Mouse (Mus musculus) midbrain, postnatal 0 days (tissue): Measurements from ENCODE around the gene Mrpl53. TPM values are rescaled to one million over a fixed set of nuclear protein-coding genes. Genes with fewer than 3 reads are reported as not detected.

Experiments
- ATAC-seq: fragments of 200-750 bp; cut with Nextera tagmentation; 2 replicates; pipeline ENCODE4 v1.8.0; 2017; ENCODE audit warnings: moderate number of reproducible peaks, mild to moderate bottlenecking, moderate TSS enrichment, moderate library complexity; ENCODE audit not compliant: low FRiP score
- DNase-seq: peaks from one replicate; pipeline ENCODE4 v3.0.0-alpha.2; 2015; ENCODE audit warnings: low spot score
- H3K27ac ChIP-seq: fragments of 300-500 bp; sonication (generic); 2 replicates; pipeline ENCODE4 v1.5.1; 2014; ENCODE audit warnings: low read depth, mild to moderate bottlenecking, low read length, mixed read lengths
- H3K27me3 ChIP-seq: fragments of 300-500 bp; sonication (generic); 2 replicates; pipeline ENCODE4 v1.6.1; 2014; ENCODE audit warnings: low read length, control low read depth, mixed read lengths; ENCODE audit not compliant: insufficient read depth
- H3K36me3 ChIP-seq: fragments of 300-500 bp; sonication (generic); 2 replicates; pipeline ENCODE4 v1.6.1; 2014; ENCODE audit warnings: low read length, control low read depth, mixed read lengths; ENCODE audit not compliant: insufficient read depth
- H3K4me1 ChIP-seq: fragments of 300-500 bp; sonication (generic); 2 replicates; pipeline ENCODE4 v1.6.1; 2014; ENCODE audit warnings: mild to moderate bottlenecking, control low read depth, antibody characterized with exemption, low read length, mixed read lengths; ENCODE audit not compliant: insufficient read depth
- H3K4me2 ChIP-seq: fragments of 300-500 bp; sonication (generic); 2 replicates; pipeline ENCODE4 v1.6.1; 2014; ENCODE audit warnings: low read depth, mild to moderate bottlenecking, low read length, mixed read lengths; ENCODE audit not compliant: poor library complexity, severe bottlenecking
- H3K4me3 ChIP-seq: fragments of 300-500 bp; sonication (generic); 2 replicates; pipeline ENCODE4 v1.5.1; 2014; ENCODE audit warnings: low read depth, mild to moderate bottlenecking, low read length, moderate library complexity
- H3K9ac ChIP-seq: fragments of 300-500 bp; sonication (generic); replicated peaks from 2 replicates; pipeline ENCODE4 v1.6.1; 2014; ENCODE audit warnings: mild to moderate bottlenecking, low read length, moderate library complexity, mixed read lengths; ENCODE audit not compliant: poor library complexity, severe bottlenecking
- H3K9me3 ChIP-seq: fragments of 300-500 bp; sonication (generic); 2 replicates; pipeline ENCODE4 v1.6.1; 2016; ENCODE audit warnings: low read length, control low read depth
- CTCF ChIP-seq: IDR thresholded peaks from 2 replicates; pipeline ENCODE4 v1.5.1; 2016; ENCODE audit warnings: antibody characterized with exemption, mild to moderate bottlenecking
- WGBS: fragments of 180-500 bp; shearing (Covaris S2); extraction: QIAGEN DNeasy Blood & Tissue Kit; methylation state at CpG from one replicate; pipeline ENCODE4 v1.1.7; 2014; 5-methylcytosine and 5-hydroxymethylcytosine counted together
- polyA plus RNA-seq: library from polyadenylated mRNA; unstranded; fragments of >200 nt; fragmentation: Nextera tagmentation; extraction: Ambion mirVana; gene quantifications from 2 replicates; pipeline ENCODE4 v1.2.1, GENCODE M21; 2015
- total RNA-seq: library from RNA; depleted of rRNA; stranded (reverse); fragments of >200 nt; gene quantifications from 2 replicates; pipeline ENCODE4 v1.2.3, GENCODE M21; 2014

Gene Mrpl53
- total and polyA plus RNA-seq, 2 experiments from 2014 or later: 46.4 to 115 TPM

GRCm38 (mm10) chr6:83086121-83087035 lies 22.5 kb upstream of the Mrpl53 start, which contains the start of gene Lbx2:
TSS of gene Lbx2 (plus strand) at chr6:83086367.
- no peak within 1 kb of the TSS for H3K4me3 ChIP-seq
- no peak for ATAC-seq

GRCm38 (mm10) chr6:83087205-83087925 lies 21.5 kb upstream of the Mrpl53 start:
- Histone ChIP-seq H3K4me3 (peak overlapping the region; percentile 12), H3K9me3 (no peaks in the 10 kb centered on the region), H3K27ac (no peak overlapping the region), H3K4me2 (peak overlapping the region; percentile 36; the same call in 1 of the 2 replicates), H3K27me3 (peaks cover 76% of the 10 kb centered on the region), H3K36me3 (0 out of 2 replicates have a peak, but pooled peaks cover 2% of the 10 kb centered on the region), H3K4me1 (no peaks in the 10 kb centered on the region), H3K9ac (no peak overlapping the region)
- peak; percentile 2 for DNase-seq
- 1% methylated on average over 47 of the region's 47 CpGs for WGBS
- ATAC-seq: no peak
- TF ChIP-seq CTCF: no peak

More at GRCm38 (mm10) chr6:83086121-83087035, 22.5 kb upstream of the Mrpl53 start, which contains the start of gene Lbx2:
- H3K27ac ChIP-seq: no peak within 1 kb of the TSS
- 0 out of 2 replicates have a peak, but pooled peaks cover 2% of the 10 kb centered on the region for H3K36me3 ChIP-seq
- H3K4me2 ChIP-seq: 0 out of 2 replicates have a peak within 1 kb of the TSS, but pooled peaks have one; percentile 6
- no peak for TF ChIP-seq CTCF
- peaks cover 77% of the 10 kb centered on the region for H3K27me3 ChIP-seq
- H3K9me3 ChIP-seq: no peaks in the 10 kb centered on the region
- no peaks in the 10 kb centered on the region for H3K4me1 ChIP-seq
- DNase-seq: no peak
- no peak within 1 kb of the TSS for H3K9ac ChIP-seq
- 2% methylated on average over 42 of the region's 42 CpGs for WGBS

GRCm38 (mm10) chr6:83087926-83088260 lies 20.9 kb upstream of the Mrpl53 start:
- 3% methylated on average over 9 of the region's 9 CpGs for WGBS
- Histone ChIP-seq H3K4me3 (peak overlapping the region; percentile 12; the same call in 1 of the 2 replicates), H3K27me3 (peaks cover 78% of the 10 kb centered on the region), H3K9ac (no peak overlapping the region), H3K4me1 (no peaks in the 10 kb centered on the region), H3K4me2 (no peak overlapping the region; the same call in 1 of the 2 replicates), H3K36me3 (no peaks in the 10 kb centered on the region), H3K27ac (no peak overlapping the region), H3K9me3 (no peaks in the 10 kb centered on the region)
- ATAC-seq (no peak), DNase-seq (no peak)
- no peak for TF ChIP-seq CTCF

GRCm38 (mm10) chr6:83092416-83093127 lies 16.3 kb upstream of the Mrpl53 start:
- Histone ChIP-seq H3K9ac (no peak overlapping the region), H3K36me3 (no peaks in the 10 kb centered on the region), H3K4me1 (no peaks in the 10 kb centered on the region), H3K27me3 (peaks cover 36% of the 10 kb centered on the region), H3K4me3 (no peak overlapping the region), H3K9me3 (no peaks in the 10 kb centered on the region), H3K4me2 (no peak overlapping the region), H3K27ac (no peak overlapping the region)
- DNase-seq: no peak
- no peak for TF ChIP-seq CTCF
- ATAC-seq: no peak
- 38% methylated on average over 6 of the region's 6 CpGs for WGBS

- WGBS: 34% methylated on average over 6 of the region's 6 CpGs
- no peak for TF ChIP-seq CTCF
Measured at GRCm38 (mm10) chr6:83095968-83096367, 12.9 kb upstream of the Mrpl53 start.

More at GRCm38 (mm10) chr6:83095968-83096367, 12.9 kb upstream of the Mrpl53 start:
- ATAC-seq (no peak), DNase-seq (no peak)
- Histone ChIP-seq H3K4me3 (no peak overlapping the region), H3K4me1 (no peaks in the 10 kb centered on the region), H3K4me2 (no peak overlapping the region), H3K27me3 (peaks cover 8% of the 10 kb centered on the region), H3K9me3 (no peaks in the 10 kb centered on the region), H3K27ac (no peak overlapping the region), H3K36me3 (no peaks in the 10 kb centered on the region), H3K9ac (no peak overlapping the region)
